Mouse (Mus musculus): ENCODE measurements around the gene Dgkg.

GRCm38 (mm10) chr16:22527499-22527939, 129.5 kb downstream of the Dgkg start:
- no peak for TF ChIP-seq EP300 (IDR thresholded peaks at IDR 0.05)
- no peak for TF ChIP-seq CTCF (IDR thresholded peaks at IDR 0.05)
